Mouse (Mus musculus) frontal cortex, postnatal 36 days (tissue): ENCODE results near the gene 4930469K13Rik.
A peak's percentile ranks its signal among the peaks of the same experiment; 100 is the strongest.

Source experiments
- DNase-seq, 2 experiments: peaks; one replicate each; pipeline ENCODE4 v3.0.0; 2022; ENCODE audit warnings: low spot score in 2 of 2

Gene 4930469K13Rik

DNA sequence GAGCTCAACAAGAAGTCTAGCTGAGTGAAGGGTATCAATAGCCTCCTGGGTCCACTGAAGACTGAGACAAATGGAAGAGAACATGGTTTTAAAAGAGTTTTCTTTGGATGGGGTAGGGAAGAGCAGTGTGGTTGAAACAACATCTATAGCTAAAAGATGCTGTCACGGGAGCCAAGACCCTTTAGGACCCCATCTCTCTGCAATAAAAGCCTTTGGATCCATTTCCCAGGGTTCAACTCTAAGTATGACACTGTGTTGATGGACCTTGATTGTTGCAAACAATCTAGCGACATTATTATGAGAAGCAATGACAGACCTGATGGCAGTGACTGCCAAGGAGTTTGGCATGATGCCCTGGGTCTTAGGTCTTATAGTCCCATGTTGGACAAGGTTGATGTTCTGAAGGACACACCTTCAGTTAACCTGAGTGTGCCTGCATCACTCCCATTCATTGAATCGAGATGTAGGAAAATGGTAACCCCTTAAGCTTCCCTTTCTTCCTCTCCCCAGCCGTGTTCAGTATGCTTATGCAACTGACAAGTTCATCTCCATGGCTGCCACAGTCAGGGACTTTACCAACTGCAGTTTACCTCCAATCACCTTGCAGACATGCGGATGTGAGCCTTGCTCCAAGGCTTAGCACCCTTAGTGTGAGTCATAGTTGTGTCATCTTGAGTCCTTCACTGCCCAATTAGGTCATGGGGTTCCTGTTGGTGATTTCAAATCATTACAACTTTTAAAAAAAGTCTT is 62.3 kb downstream of the 4930469K13Rik start:
- no peak for DNase-seq

DNA sequence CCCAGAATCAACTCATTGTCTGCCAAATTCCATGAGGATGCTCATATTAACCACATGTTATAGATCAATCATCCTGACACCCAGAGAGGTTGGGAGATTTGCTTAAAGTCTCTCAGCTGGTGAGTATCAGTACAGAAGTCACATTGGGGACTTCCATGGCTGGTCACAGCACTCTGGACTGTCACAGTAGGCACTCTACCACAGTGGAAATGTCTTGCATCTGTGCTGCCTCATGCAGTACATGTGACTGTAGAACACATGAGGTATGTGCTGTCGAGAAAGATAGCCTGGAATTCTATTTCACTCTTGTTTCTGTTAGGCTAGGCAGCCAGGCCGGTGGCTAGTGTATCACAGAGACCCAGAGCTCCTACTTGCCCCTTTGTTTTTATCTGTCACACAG is 63.6 kb downstream of the 4930469K13Rik start:
- no peak for DNase-seq

DNA sequence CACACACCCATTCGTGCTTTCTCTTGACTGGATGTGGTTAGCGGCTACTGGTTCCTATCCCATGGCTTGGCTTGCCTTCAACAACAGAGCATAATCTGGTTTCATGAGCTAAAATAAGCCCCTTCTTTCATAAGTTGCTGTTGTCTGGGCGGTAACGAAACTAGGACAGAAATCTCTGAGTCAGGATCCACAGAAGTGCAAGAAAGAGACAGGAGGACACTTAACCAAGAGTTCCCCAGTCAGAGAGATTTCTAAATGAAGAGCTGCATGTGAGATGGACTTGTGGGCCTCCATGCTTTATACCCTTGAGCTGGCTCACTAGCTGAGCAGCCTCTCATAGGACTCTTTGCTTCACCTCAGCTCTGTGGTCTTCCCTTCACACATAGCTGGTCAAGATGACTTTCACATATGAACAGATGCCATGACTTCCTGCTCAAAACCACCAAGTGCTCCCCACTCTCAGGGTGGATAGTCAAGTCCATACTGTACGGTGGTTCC is 64.3 kb downstream of the 4930469K13Rik start:
- DNase-seq: peak in 1 of 2 experiments; percentile 47

DNA sequence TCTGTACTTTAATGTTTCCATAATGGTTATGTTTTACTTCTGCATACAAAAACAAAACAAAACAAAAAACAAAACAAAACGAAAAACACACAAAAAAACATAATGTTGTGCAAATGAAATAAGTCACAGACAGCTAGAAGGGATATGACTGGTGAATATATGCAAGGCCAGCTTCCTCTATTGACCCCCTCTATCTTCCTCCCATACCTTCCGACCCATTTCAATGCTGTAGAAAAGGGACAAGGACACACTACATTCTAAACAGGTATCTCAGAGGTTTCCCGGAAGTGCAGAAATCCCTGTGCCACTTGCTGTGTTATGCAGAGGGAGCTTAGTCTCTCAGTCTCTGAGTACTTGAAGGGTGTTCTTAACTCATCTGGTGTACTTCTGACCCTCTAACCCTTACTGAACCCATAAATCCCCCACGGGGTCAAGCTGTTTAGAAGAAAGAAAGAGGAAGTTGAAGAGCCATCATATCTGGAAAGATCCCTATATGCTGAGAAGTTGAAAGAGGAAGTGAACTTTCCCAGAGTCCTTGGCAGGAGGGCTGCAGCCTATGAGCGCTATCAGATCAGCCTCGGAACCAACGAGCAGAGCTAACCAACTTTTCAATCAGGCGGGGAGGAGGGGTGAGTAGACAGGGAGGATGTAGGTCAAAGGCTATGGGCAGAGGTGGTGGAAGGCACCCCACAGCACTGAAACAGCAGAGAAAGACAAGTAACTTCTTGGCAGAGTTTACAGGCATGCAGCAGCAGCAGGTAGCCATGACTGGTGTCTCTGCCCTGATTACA is 67.1 kb downstream of the 4930469K13Rik start:
- DNase-seq: no peak

DNA sequence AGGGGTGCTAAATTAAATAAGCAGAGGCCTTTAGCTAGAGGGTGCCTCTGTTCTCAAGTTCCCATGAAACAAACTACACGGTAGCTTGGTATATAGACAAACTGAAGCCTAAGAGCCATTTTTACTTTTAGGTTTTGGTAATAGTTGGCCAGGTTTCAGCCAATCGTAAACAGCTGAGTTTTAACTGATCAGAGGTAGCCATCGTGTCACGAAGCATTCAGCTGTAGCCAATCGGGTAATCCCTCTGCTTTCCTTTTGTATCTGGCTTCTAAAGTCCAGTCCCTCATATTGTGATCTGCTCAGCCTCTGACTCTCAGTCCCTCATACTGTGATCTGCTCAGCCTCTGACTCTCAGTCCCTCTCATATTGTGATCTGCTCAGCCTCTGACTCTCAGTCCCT is 68.7 kb downstream of the 4930469K13Rik start:
- no peak for DNase-seq

DNA sequence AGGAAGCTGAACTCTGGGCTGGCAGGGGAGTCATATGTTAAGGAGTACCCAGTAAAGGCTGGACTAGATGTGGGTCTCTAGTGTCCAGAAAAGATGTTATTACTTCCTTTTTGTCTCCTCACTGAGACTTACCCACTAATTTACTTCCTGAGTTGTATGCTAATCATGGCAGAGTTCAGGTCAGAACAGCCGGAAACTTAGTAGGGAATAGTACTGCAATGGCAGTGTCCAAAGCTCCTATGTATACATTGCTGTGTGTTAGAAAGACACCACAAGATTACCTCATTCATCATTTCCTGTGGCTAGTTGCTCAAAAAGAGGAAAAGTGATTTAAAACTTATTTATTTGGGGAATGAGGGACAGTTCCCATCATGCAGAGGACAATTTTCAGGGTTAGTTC is 73.3 kb downstream of the 4930469K13Rik start:
- no peak for DNase-seq

DNA sequence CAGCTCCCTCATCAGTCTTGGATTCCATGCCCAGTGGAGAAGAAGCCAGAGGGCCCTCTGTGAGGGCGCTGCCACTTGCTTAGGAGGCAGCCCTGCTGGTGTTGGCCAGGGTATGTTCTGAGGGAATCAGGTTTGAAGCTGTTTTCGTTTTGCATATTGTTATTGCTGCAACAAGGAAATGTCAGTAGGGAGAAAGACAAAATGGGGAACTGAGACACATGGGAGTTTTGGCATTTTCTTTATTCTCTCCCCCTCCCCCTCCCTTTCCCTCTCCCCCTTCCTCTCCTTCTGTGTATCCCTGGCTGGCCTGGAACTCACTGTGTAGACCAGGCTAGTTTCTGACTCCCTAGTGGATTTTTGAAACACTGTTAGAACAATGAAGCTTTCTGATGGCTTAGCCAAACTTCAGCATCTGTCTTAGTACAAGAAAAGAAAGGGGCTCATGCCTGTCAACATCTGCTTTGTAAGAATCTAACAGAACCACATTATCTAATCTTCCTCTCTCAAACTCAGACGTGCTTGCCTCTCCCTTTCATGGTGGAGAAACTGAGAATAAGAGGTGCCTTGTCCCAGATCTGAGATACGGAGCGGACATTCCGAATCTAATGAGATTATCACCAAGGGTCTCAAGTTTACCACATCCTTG is 86.2 kb downstream of the 4930469K13Rik start:
- DNase-seq: no peak

DNA sequence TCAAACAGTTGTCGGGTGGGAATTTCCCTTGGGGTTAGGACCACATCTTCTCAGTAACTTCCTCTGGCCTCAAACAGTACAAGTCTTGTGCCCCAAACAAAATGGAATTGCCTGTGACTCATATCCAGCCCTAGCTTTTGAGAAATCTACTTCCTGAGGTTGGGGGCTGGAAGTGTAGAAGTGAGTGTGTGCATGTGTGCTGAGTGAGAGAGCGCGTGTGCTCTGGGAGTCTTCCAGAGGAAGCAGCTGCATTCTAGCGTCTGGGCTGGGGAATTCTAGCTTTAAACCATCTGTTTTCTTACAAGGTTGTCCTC is 87.5 kb downstream of the 4930469K13Rik start:
- peak; percentile 11 to 39 for DNase-seq

DNA sequence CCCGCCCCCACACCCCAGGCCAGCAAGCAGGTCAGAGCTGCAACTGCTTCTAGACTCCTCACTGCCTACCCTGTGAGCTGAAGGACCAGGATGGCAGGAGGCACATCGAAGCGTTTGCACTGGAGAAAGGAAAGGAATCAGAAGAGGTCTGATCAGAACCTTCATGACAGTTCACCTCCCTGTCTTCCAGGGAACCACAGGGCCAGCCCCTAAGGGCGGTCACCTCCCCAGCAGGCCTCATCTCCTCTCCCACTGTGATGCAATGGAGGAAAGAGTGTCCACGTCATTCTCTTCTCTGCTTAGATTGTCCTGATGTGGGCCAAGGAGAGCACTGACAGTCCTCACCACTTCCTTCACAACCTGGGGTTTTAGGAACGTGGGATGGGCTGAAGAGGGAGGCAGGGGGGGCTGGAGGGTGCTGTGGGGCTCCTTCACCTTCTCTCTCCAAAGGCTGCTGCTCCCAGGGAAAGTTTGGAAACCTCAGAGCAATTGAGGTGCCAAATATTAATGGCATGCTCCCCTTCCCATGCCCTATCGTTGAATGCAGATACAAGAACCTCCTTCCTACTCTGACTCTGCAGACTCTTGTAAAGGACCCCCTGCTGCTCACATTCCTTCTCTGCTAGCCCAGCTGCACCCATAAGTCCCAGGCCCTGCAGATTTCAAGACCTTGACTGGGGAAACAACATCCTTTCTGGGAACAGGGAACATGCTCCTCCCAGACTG is 88.1 kb downstream of the 4930469K13Rik start:
- no peak for DNase-seq

DNA sequence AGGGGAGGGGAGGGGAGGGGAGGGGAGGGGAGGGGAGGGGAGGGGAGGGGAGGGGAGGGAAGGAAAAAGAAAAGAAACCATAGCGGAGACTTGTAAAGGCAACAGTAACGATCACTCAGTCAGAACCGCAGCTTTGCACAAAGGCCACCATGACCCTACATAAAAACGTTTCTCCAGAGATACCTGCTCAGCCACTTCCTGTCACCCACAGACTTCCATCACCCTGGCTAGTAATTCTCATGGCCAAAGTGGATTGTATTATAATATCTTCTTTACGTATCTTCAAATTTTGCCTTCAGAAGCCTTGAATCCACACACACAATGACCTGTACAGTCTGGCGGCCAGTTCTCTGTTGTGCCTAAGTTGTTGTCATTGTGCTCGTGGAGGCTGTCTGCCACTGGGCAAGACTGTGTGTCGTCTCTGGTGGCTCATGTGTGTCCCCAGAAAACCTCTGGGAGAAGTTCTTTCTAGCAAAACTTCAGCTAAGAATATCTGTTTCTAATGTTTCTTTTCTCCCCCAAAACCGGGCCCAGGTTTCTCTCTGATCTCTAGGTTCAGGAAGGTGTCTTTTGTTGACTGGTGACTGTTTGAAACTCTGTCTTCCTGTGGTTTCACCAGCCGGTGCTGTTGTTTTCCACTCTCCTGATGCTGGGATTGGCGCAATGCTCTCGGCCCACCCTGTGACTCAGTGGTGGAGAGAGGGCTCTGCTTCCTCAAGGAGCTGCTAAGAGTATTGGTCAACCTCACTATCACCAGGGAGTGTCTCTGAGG is 88.9 kb downstream of the 4930469K13Rik start:
- no peak for DNase-seq

DNA sequence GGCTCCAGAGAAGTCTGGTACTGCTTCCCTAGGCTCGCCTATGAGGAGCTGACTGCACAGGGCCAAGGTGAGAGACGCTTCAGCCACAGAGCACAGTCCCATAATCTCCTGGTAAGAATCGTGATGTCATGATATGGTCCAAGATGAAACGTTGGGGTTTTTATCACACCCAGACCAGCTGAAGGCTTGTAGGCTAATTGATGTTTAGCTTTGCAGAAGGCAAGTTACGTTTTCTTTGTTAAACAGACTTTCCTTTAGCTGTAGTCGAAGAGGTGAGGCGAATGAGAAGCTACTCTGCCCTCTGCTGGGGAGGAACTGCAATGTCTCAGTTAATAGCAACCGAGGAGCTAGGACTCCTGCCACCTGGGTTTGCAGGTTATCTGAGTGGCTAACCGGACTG is 89.7 kb downstream of the 4930469K13Rik start:
- peak; percentile 58 to 73 for DNase-seq

DNA sequence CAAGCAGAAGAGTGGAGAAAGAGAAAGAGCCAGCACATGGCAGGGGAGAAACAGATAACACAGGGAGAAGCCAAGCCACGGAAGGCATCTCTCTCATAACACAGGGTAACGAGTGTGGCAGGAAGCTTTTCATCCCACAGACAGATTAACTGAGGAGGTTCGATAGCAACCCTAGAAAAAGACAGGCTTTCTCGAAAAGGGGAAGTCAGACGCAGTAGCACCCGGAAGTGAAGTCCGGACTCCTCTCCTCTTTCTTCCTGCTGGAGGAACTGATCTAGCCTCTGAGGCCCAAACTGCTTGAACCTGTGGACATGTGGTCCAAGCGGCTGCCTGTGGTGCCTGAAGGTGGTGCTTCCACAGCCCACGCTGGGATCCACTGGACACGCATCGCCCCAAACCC is 90.1 kb downstream of the 4930469K13Rik start:
- no peak for DNase-seq

DNA sequence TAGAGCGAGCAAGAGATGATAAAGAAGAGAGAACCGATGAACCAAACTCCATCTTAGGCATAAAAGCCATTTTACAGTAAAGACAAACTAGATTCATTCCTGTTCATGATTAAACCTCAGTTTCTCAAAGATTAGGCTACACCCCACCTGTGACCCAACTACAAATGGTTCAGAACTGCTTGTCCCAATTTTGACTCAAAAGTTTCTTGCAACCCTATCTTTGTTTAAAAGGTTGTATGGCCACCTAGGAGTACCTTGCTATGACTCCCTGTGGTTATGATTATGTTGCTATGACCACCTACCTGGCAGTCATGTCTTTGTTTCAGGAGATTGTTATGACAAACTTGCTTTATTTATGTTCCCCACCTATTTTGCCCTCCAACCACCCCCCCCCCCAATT is 90.7 kb downstream of the 4930469K13Rik start:
- no peak for DNase-seq

DNA sequence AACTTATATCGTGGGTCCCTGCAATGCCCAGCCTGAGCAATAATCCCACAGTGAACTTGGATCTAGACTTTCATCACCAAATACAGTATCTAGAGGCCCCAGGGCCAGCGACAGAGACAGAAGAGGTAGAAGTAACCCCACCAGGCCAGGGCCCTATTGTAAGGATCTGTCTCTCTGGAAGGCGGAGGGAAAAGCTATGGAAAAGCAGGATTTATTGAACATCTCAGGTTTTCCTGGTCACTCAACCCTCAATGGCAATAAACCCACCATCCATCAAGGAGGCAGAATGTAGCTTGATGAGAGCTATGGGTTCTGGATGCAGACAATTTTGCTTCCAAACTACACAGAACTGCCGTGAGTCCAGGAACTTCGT is 95.8 kb downstream of the 4930469K13Rik start:
- DNase-seq: no peak

DNA sequence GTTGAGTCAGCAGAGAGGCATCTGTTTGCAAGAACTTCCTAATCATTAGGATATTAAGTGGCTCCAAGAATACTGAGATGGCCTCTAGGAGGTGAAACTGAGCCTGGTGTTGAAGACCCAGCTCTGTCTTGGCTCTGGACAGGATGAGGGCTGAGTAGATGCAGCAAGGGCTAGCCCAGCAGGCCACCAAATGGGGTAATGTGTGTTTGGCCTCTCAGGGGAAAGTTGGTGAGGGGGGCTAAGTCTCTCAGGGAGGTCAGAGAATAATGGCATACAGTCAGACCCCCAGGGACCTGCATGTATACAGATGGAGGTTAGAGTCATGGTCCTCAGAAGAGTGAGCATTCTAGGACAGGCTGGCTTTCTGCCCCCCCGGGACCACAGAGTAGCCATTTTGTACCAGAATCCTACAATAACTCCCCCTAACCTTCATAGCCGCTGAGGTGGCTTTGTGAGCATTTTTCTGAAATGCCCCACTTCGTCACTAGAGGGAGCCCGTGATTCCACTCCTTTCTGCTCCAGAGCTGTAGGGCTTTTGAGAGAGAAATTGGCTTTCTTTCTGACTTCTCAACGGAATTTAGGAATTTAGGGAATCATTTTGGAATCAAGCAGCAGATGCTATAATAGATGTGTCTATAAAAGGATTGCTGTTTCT is 96.3 kb downstream of the 4930469K13Rik start:
- peak; percentile 52 to 75 for DNase-seq

DNA sequence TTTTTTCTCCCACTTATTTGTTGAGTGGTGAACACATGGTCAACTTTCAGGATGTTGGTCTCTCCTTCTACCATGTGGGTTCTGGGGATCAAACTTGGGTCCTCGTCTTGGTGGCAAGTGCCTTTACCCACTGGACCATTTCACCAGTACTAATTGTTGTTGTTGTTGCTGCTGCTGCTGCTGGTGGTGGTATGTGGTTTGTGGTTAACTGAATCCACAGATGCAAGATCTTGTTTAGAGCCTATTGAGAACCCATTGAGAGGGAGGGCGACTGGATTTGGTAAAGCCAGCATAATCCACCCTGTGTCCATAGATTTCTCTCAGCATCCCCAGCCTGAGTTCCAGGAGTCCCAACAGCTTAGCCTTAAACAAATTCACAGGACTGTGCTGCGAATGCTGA is 97.9 kb downstream of the 4930469K13Rik start:
- no peak for DNase-seq

DNA sequence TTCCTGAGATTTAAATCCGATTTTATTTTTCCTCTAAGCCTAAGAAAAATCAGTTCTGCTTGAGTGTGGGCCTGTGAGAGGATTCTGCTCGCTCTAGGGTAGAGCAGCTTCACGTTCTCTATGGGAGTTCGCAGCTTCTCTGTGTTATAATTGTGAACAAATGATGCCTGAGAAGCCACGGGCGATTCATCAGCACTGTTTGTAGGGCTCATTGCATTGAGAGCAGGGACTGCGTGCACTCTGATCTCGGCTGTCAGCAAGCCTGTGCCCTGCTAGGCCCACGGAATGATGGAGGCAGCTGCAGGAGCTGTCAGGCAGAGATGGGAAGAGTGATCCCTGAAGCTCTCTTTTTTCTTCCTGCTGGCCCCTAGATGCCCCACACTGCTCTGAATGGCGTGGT is 100.1 kb downstream of the 4930469K13Rik start:
- DNase-seq: no peak

DNA sequence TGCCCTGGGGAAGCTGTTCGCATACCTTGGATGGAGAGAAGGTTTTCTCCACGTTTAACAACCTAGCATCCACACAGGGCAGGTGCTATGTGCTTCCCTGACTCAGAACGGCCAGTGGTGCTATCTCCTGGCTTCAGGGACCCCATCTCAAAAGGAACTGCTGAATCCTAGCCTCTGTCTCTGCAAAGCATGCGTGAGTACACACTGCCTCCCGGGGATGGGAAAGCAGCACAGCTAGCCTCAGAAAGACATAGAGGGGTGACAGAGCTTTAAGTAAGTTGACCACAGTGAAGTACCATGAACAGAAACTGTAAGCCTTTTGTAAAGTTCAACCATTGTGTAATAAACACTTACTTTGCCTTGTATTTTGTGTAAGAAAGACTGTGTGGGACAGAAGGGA is 104.9 kb downstream of the 4930469K13Rik start:
- no peak for DNase-seq

DNA sequence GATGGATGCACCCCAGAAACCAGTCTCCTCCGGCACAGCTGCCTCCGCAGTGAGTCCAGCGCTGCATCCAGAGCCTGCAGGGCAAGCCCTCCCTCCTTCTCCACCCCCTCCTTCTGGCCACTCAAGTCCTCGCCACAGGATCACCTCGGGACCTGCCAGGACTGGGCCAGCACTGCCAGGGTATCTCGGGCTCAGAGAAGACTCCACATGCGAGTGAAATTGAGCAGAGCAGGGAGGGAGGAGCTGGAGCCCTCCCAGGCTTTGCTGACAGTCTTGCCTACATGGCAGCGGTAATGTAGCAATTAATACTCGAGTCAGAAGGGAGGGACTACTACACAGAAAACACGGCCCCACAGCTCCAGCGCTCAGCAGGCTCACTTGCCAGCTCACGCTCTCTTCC is 105.4 kb downstream of the 4930469K13Rik start, which contains the start of gene Kcnip1:
Gene Kcnip1, minus strand, starts transcription at position 215 of the 400 bp plus-strand sequence.
- no peak for DNase-seq

DNA sequence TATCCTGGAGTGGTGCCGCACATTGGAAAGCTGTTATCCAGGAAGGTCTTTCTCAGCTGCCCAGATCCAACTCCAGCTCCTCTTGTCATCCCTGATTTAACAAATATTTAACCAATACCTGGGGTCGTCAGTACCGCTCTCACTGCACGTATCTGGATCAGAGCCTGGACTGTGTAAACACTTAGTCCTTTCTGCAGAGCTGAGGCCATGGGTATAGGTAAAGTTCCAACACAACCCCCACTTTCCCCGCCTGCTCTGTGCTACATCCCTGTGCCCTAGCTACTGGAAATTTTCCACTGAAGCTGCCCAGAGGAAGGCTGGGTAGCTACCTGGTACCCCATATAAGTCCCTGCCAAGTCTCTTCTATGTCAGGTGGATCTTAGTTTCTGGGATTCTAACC is 108.4 kb downstream of the 4930469K13Rik start:
- DNase-seq: no peak

DNA sequence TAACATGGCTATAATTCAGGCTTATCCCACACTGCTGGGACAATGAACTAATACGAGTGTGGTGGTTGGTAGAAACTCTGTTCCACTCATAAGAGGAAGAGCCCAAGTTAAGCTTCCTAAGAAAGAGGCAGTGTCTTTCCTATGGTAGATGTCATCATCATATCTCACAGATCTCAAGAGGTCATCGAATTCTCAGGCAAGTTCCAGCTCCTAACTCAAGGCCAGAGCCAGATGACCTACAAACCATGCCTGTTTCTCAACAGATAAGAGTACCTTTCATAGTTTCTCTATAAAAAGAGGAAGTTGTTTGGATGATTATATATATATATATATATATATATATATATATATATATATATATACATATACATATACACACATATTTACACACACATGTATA is 111.8 kb downstream of the 4930469K13Rik start:
- no peak for DNase-seq
